Mouse (Mus musculus): ENCODE measurements around the gene Il18. TPM values are rescaled to one million over a fixed set of nuclear protein-coding genes. Genes with fewer than 3 reads are reported as not detected.

The Il18 gene
- polyA plus RNA-seq, 2 experiments: 4.9 to 9.7 TPM

GRCm38 (mm10) chr9:50547859-50548478, 6.7 kb upstream of the Il18 start:
- WGBS (ENCODE audit: insufficient replicate concordance): 32% methylated on average over 5 of the region's 5 CpGs
- DNase-seq (ENCODE audit: low read depth in 3 of 3, low spot score in 3 of 3) (no peak), ATAC-seq (ENCODE audit: insufficient read depth) (no peak)
- Histone ChIP-seq H3K4me3 (ENCODE audit: insufficient read depth in 1 of 2, low read depth in 2 of 2, low read length in 2 of 2) (no peak overlapping the region), H3K4me2 (ENCODE audit: low read depth) (no peak overlapping the region), H3K27me3 (ENCODE audit: control insufficient read depth, insufficient read depth, low read length) (no peaks in the 10 kb centered on the region), H3K9ac (replicated peaks) (no peak overlapping the region), H3K4me1 (replicated peaks; ENCODE audit: control insufficient read depth in 2 of 2, insufficient read depth in 2 of 2, low read length in 1 of 2) (no peaks in the 10 kb centered on the region), H3K27ac (no peak overlapping the region), H3K36me3 (replicated peaks; ENCODE audit: control insufficient read depth, insufficient read depth, low read depth) (no peaks in the 10 kb centered on the region), H3K9me3 (ENCODE audit: control insufficient read depth, low read length) (no peaks in the 10 kb centered on the region)
- TF ChIP-seq CTCF (IDR thresholded peaks at IDR 0.05; ENCODE audit: low read depth) (no peak), EP300 (IDR thresholded peaks at IDR 0.05; ENCODE audit: low read depth) (no peak)

DNA sequence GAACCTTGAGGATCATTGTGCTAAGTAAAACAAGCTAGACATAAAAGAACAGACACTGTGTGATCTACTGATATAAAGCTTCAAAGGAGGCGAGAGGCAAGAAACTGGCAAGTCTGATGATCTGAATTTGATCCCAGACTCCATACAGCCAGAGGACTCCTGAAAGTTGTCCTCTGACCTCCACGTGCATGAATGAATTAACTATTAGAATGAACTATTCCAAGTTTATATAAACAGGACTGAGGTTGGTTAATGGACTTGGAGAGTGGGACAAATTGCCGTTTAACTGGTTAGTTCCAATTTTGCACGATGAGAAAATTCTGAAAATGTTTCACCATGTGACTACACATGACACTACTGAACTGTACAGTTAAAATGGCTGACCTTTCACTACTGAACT, 5.7 kb upstream of the Il18 start:
- no peaks in the 10 kb centered on the region for H3K27me3 ChIP-seq (ENCODE audit: control insufficient read depth, insufficient read depth, low read length)
- no peak overlapping the region for H3K4me3 ChIP-seq (ENCODE audit: insufficient read depth in 1 of 2, low read depth in 2 of 2, low read length in 2 of 2)
- no peaks in the 10 kb centered on the region for H3K36me3 ChIP-seq (replicated peaks; ENCODE audit: control insufficient read depth, insufficient read depth, low read depth)
- ATAC-seq (ENCODE audit: insufficient read depth): no peak
- 65% methylated on average over 4 of the region's 4 CpGs for WGBS (ENCODE audit: insufficient replicate concordance)
- no peak overlapping the region for H3K4me2 ChIP-seq (ENCODE audit: low read depth)
- H3K4me1 ChIP-seq (replicated peaks; ENCODE audit: control insufficient read depth in 2 of 2, insufficient read depth in 2 of 2, low read length in 1 of 2): no peaks in the 10 kb centered on the region
- H3K27ac ChIP-seq: no peak overlapping the region
- H3K9ac ChIP-seq (replicated peaks): no peak overlapping the region
- TF ChIP-seq CTCF (IDR thresholded peaks at IDR 0.05; ENCODE audit: low read depth) (no peak), EP300 (IDR thresholded peaks at IDR 0.05; ENCODE audit: low read depth) (no peak)
- DNase-seq (ENCODE audit: low read depth in 3 of 3, low spot score in 3 of 3): no peak
- H3K9me3 ChIP-seq (ENCODE audit: control insufficient read depth, low read length): no peaks in the 10 kb centered on the region

- H3K27ac ChIP-seq: no peak overlapping the region
- H3K36me3 ChIP-seq (replicated peaks; ENCODE audit: control insufficient read depth, insufficient read depth, low read depth): no peaks in the 10 kb centered on the region
- H3K4me3 ChIP-seq (ENCODE audit: insufficient read depth in 1 of 2, low read depth in 2 of 2, low read length in 2 of 2): no peak overlapping the region
- no peaks in the 10 kb centered on the region for H3K9me3 ChIP-seq (ENCODE audit: control insufficient read depth, low read length)
- H3K27me3 ChIP-seq (ENCODE audit: control insufficient read depth, insufficient read depth, low read length): no peaks in the 10 kb centered on the region
- WGBS (ENCODE audit: insufficient replicate concordance): 46% methylated on average over 5 of the region's 5 CpGs
- no peaks in the 10 kb centered on the region for H3K4me1 ChIP-seq (replicated peaks; ENCODE audit: control insufficient read depth in 2 of 2, insufficient read depth in 2 of 2, low read length in 1 of 2)
- DNase-seq (ENCODE audit: low read depth in 3 of 3, low spot score in 3 of 3) (no peak), ATAC-seq (ENCODE audit: insufficient read depth) (no peak)
- H3K9ac ChIP-seq (replicated peaks): no peak overlapping the region
- TF ChIP-seq EP300 (IDR thresholded peaks at IDR 0.05; ENCODE audit: low read depth) (no peak), CTCF (IDR thresholded peaks at IDR 0.05; ENCODE audit: low read depth) (no peak)
- H3K4me2 ChIP-seq (ENCODE audit: low read depth): no peak overlapping the region
These were observed 2.4 kb upstream of the Il18 start for GRCm38 (mm10) chr9:50552206-50552605.

- H3K27ac ChIP-seq: no peak overlapping the region
- no peaks in the 10 kb centered on the region for H3K9me3 ChIP-seq (ENCODE audit: control insufficient read depth, low read length)
- H3K4me3 ChIP-seq (ENCODE audit: insufficient read depth in 1 of 2, low read depth in 2 of 2, low read length in 2 of 2): no peak overlapping the region
- no peak overlapping the region for H3K4me2 ChIP-seq (ENCODE audit: low read depth)
- no peak for TF ChIP-seq EP300 (IDR thresholded peaks at IDR 0.05; ENCODE audit: low read depth)
- TF ChIP-seq CTCF (IDR thresholded peaks at IDR 0.05; ENCODE audit: low read depth): no peak
- no peak for ATAC-seq (ENCODE audit: insufficient read depth)
- no peaks in the 10 kb centered on the region for H3K36me3 ChIP-seq (replicated peaks; ENCODE audit: control insufficient read depth, insufficient read depth, low read depth)
- H3K27me3 ChIP-seq (ENCODE audit: control insufficient read depth, insufficient read depth, low read length): no peaks in the 10 kb centered on the region
- H3K4me1 ChIP-seq (replicated peaks; ENCODE audit: control insufficient read depth in 2 of 2, insufficient read depth in 2 of 2, low read length in 1 of 2): no peaks in the 10 kb centered on the region
- WGBS (ENCODE audit: insufficient replicate concordance): 29% methylated on average over 2 of the region's 2 CpGs
- DNase-seq (ENCODE audit: low read depth in 3 of 3, low spot score in 3 of 3): no peak
- H3K9ac ChIP-seq (replicated peaks): no peak overlapping the region
These were observed 1.1 kb upstream of the Il18 start for GRCm38 (mm10) chr9:50553547-50553946.

DNA sequence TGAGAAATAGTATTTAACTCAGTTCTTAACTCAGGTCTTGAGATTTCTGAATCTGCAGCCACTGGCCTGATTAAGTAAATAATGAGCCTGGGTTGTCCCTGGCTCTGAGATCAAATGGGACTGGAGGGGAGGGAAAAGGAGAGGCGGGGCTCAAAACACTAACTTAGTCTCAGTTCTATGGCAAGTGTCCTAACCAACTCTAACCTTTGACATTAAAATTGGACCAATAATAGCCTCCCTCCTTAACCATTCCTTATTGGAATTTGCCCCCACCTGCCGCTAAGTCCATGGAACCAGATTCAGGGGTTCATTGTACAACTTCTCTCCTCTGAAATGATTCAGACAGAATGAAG, 443 bp downstream of the Il18 start, which contains the start of gene Bco2:
Bco2 (minus strand) TSS at position 88 of the 353 bp plus-strand sequence.
- TF ChIP-seq CTCF (IDR thresholded peaks at IDR 0.05; ENCODE audit: low read depth) (no peak), EP300 (IDR thresholded peaks at IDR 0.05; ENCODE audit: low read depth) (no peak)
- Histone ChIP-seq H3K36me3 (replicated peaks; ENCODE audit: control insufficient read depth, insufficient read depth, low read depth) (no peaks in the 10 kb centered on the region), H3K4me2 (ENCODE audit: low read depth) (no peak within 1 kb of the TSS), H3K27ac (no peak within 1 kb of the TSS), H3K4me3 (ENCODE audit: insufficient read depth in 1 of 2, low read depth in 2 of 2, low read length in 2 of 2) (no peak within 1 kb of the TSS), H3K9me3 (ENCODE audit: control insufficient read depth, low read length) (no peaks in the 10 kb centered on the region), H3K4me1 (replicated peaks; ENCODE audit: control insufficient read depth in 2 of 2, insufficient read depth in 2 of 2, low read length in 1 of 2) (no peaks in the 10 kb centered on the region), H3K27me3 (ENCODE audit: control insufficient read depth, insufficient read depth, low read length) (no peaks in the 10 kb centered on the region), H3K9ac (replicated peaks) (no peak within 1 kb of the TSS)
- ATAC-seq (ENCODE audit: insufficient read depth) (no peak), DNase-seq (ENCODE audit: low read depth in 3 of 3, low spot score in 3 of 3) (no peak)
- 51% methylated on average over 2 of the region's 2 CpGs for WGBS (ENCODE audit: insufficient replicate concordance)

Measured in liver, embryonic 14.5 days (tissue).